Mouse (Mus musculus): ENCODE measurements at regions not wholly inside any gene's neighbourhood (a gene's known extent, or its start where the extent isn't known, plus 50 kb on each side); places are given as distances from the start of the nearest gene placed in this dataset.

GRCm38 (mm10) chr10:96202871-96203270 is 66.5 kb downstream of the Gm5426 start:
- TF ChIP-seq CTCF (IDR thresholded peaks at IDR 0.05; ENCODE audit: low read depth, low read length) (no peak), GATA1 (IDR thresholded peaks at IDR 0.05; ENCODE audit: borderline replicate concordance, low read length) (no peak), GATA2 (IDR thresholded peaks at IDR 0.05; ENCODE audit: borderline replicate concordance, low read depth, low read length) (no peak)
